Mouse (Mus musculus) kidney, embryonic 14.5 days (tissue): Measurements from ENCODE around the gene Dyrk3. TPM values are rescaled to one million over a fixed set of nuclear protein-coding genes. Genes with fewer than 3 reads are reported as not detected.

Source experiments
- ATAC-seq: fragments of 200-750 bp; cut with Nextera tagmentation; 2 replicates; pipeline ENCODE4 v1.8.0; 2017; ENCODE audit warnings: moderate number of reproducible peaks, mild to moderate bottlenecking, moderate TSS enrichment, moderate library complexity; ENCODE audit not compliant: low FRiP score, low TSS enrichment
- H3K27ac ChIP-seq: fragments of 300-500 bp; sonication (generic); 2 replicates; pipeline ENCODE4 v1.5.1; 2014; ENCODE audit warnings: low read depth, mild to moderate bottlenecking, low read length, moderate library complexity, mixed read lengths
- H3K27me3 ChIP-seq: fragments of 300-500 bp; sonication (generic); 2 replicates; pipeline ENCODE4 v1.6.1; 2014; ENCODE audit warnings: mild to moderate bottlenecking, low read length; ENCODE audit not compliant: control insufficient read depth, insufficient read depth
- H3K36me3 ChIP-seq: fragments of 300-500 bp; sonication (generic); 2 replicates; pipeline ENCODE4 v1.6.1; 2014; ENCODE audit warnings: low read length, mixed read lengths; ENCODE audit not compliant: control insufficient read depth, insufficient read depth
- H3K4me1 ChIP-seq: fragments of 300-500 bp; sonication (generic); 2 replicates; pipeline ENCODE4 v1.6.1; 2014; ENCODE audit warnings: low read length, mixed read lengths; ENCODE audit not compliant: control insufficient read depth, insufficient read depth
- H3K4me2 ChIP-seq: fragments of 300-500 bp; sonication (generic); replicated peaks from 2 replicates; pipeline ENCODE4 v1.6.1; 2014; ENCODE audit warnings: low read depth, mild to moderate bottlenecking, low read length
- H3K4me3 ChIP-seq: fragments of 300-500 bp; sonication (generic); 2 replicates; pipeline ENCODE4 v1.5.1; 2014; ENCODE audit warnings: mild to moderate bottlenecking, low read length
- H3K9ac ChIP-seq: fragments of 300-500 bp; sonication (generic); 2 replicates; pipeline ENCODE4 v1.6.1; 2014; ENCODE audit warnings: low read depth, mild to moderate bottlenecking, low read length, moderate library complexity
- H3K9me3 ChIP-seq: fragments of 300-500 bp; sonication (generic); 2 replicates; pipeline ENCODE4 v1.6.1; 2016; ENCODE audit warnings: low read length; ENCODE audit not compliant: control insufficient read depth
- WGBS: fragments of 180-500 bp; shearing (Covaris S2); extraction: QIAGEN DNeasy Blood & Tissue Kit; methylation state at CpG from one replicate; pipeline ENCODE4 v1.1.7; 2014; 5-methylcytosine and 5-hydroxymethylcytosine counted together
- polyA plus RNA-seq: library from polyadenylated mRNA; unstranded; fragments of >200 nt; fragmentation: Nextera tagmentation; extraction: Ambion mirVana; gene quantifications from 2 replicates; pipeline ENCODE4 v1.2.1, GENCODE M21; 2014

Dyrk3 gene
- polyA plus RNA-seq: 6.0 and 6.3 TPM in 2 replicates

DNA sequence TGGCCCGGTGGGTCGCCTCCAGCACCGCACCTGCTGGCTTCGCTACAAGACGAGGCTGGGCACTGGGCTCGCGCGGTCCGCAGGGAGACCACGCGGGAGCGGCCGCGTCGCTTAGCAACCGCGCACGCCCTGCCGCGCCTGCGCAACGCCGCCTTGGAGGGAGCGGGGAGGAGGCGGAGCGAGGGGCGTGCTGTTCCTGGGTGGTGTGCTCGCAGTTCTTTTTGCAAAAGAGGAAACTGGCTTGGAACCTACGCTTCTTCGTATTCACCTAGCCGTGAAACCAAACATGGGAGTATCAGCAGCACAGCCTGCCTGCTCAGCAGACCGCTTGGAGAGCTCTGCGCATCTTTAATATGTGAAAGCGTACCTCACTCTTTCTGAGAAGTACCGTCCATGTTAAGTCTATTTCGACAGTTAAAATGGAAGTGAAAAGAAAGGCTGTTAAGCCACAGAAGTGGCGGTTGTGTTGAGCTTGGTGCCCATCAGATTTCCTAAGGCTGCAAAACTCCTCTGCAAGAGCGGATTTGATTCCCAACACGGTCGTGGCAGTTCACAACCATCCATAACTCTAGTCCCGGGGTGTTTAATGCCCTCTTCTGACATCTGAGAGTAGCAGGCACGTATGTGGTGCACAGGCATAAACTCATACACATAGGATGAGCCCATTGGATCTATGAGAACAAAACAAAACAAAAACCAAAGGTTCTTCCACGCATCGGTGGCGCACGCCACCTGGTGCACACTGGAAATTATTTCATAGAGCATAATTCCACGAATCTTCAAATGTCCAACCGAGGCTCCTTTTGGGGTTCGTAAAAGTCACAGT is at the start of gene Dyrk3:
Dyrk3 (minus strand) TSS at position 150 of the 826 bp plus-strand sequence.
- 4% methylated on average over 49 of the region's 49 CpGs for WGBS
- no peaks in the 10 kb centered on the region for H3K4me1 ChIP-seq
- H3K4me2 ChIP-seq: peak within 1 kb of the TSS; percentile 91
- H3K9ac ChIP-seq: peak within 1 kb of the TSS; percentile 79
- H3K9me3 ChIP-seq: no peaks in the 10 kb centered on the region
- H3K27ac ChIP-seq: peak within 1 kb of the TSS; percentile 94
- H3K4me3 ChIP-seq: peak within 1 kb of the TSS; percentile 83
- H3K36me3 ChIP-seq: no peaks in the 10 kb centered on the region; the same call in 1 of the 2 replicates
- ATAC-seq: peak; percentile 98
- no peaks in the 10 kb centered on the region for H3K27me3 ChIP-seq

DNA sequence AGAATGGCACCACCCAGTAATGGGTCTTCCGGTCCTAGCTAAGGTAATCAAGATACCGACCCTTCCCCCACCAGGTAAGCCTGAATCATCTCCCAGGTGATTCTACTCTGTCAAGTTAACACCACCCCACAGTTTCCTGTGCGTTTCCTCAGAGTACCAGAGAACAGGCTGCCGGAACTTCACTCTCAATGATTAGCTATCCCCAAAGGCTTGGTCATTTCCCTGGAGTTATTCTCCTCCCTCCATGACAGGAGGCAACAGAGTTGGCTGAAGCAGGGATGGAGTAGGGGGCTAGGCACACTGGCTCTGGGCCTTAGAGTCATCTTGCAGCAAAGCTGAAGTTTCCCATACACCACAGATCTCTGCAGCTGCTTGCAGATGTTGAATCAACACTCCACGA is 49.7 kb upstream of the Dyrk3 start:
- no peaks in the 10 kb centered on the region for H3K36me3 ChIP-seq
- H3K9ac ChIP-seq: no peak overlapping the region
- no peaks in the 10 kb centered on the region for H3K4me1 ChIP-seq
- no peaks in the 10 kb centered on the region for H3K27me3 ChIP-seq
- no peak overlapping the region for H3K4me2 ChIP-seq
- no peak for ATAC-seq
- H3K27ac ChIP-seq: no peak overlapping the region
- no peak overlapping the region for H3K4me3 ChIP-seq
- H3K9me3 ChIP-seq: no peaks in the 10 kb centered on the region
- 81% methylated on average over 5 of the region's 5 CpGs for WGBS

DNA sequence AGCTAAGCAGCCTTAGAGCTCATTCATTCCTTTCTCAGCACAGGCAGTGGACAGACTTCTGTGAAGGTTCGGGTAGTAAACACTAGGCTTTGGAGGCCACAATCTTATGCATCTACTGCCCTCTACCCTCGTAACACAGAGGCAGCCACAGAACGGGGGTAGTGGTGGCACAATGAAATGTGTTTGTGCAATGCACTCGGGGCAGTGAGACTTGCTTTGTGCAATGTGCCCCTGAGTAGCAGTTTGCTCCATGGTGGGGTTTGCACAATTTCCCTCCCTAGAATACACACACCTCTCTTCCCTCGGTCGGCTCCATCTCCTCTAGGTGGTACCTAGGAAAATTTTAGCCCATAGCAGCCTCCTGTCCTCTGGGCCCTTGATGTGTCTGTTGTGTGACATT is 48.9 kb upstream of the Dyrk3 start:
- no peak for ATAC-seq
- 79% methylated on average over 6 of the region's 6 CpGs for WGBS
- Histone ChIP-seq H3K4me3 (no peak overlapping the region), H3K9me3 (no peaks in the 10 kb centered on the region), H3K27me3 (no peaks in the 10 kb centered on the region), H3K9ac (no peak overlapping the region), H3K36me3 (no peaks in the 10 kb centered on the region), H3K4me2 (no peak overlapping the region), H3K27ac (no peak overlapping the region), H3K4me1 (no peaks in the 10 kb centered on the region)

DNA sequence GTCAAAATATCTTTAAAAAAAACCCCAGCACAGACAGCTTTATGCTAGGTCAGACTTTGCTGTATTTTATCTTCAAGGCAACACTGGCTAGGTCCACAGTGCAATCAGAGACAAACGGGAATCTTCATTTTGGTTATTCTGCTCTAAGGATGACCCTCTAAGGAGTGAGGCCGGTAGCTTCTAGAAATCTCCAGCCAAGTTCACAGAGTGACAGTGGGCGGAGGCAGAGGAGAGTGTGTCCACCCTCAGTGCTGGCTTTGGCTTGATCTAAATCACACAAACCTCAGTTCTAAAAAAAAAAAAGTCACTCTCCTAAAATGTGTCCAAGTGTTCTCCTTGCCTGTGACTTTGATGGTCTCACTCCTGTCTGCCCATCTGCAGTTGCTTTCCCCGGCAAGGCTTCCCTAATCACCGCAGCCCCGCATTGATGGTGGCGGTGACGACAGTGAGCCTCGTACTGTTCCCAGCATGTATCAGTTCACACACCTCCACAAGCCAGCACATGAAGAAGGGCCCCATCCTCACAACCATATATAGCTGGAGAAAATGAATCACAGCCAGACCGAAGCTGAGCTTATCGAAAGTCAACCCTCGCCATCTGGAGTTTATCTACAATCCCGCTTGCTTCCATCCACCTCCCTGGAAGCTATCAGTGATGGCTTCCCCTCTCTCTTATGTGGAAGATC is 47.8 kb upstream of the Dyrk3 start:
- WGBS: 86% methylated on average over 13 of the region's 13 CpGs
- H3K9me3 ChIP-seq: no peaks in the 10 kb centered on the region
- no peaks in the 10 kb centered on the region for H3K4me1 ChIP-seq
- H3K9ac ChIP-seq: no peak overlapping the region
- H3K36me3 ChIP-seq: no peaks in the 10 kb centered on the region
- no peak overlapping the region for H3K27ac ChIP-seq
- H3K27me3 ChIP-seq: no peaks in the 10 kb centered on the region
- no peak for ATAC-seq
- H3K4me3 ChIP-seq: no peak overlapping the region
- no peak overlapping the region for H3K4me2 ChIP-seq

DNA sequence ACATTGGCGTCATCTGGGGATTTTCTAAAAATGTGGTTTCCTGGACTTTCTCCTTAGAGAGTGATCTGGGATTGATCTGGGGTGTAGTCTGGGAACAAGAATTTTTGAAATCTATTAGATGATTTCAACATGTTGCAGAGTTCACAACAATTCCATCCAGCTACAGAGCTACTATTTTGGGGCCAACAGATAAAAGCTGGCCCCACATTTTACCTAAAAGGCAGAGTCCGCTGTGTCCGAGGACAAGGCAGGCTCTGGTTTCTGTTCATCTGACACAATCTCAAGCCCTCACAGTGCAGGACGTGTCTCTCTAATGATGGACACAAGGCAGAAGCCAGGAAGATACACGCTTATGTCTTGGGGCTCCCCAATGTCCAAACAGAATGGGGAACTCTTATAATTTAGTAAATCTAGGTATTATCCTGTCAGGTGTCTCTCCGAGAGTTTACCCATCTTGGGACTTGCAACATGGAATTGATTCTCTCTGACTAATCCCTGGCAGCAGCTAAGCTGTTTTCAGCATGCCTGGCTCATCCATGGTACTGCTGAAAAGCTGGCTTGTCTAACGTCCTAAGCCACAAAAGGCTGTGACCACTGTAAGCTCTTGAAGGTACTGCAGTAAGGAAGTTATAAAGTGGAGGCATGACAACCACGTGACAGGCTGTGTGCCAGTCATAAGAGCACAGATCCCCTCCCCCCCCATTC is 47.0 kb upstream of the Dyrk3 start:
- Histone ChIP-seq H3K4me1 (no peaks in the 10 kb centered on the region), H3K9me3 (no peaks in the 10 kb centered on the region), H3K36me3 (no peaks in the 10 kb centered on the region; the same call in 1 of the 2 replicates), H3K27me3 (no peaks in the 10 kb centered on the region), H3K27ac (no peak overlapping the region), H3K4me3 (no peak overlapping the region), H3K9ac (no peak overlapping the region), H3K4me2 (no peak overlapping the region)
- ATAC-seq: no peak
- WGBS: 82% methylated on average over 8 of the region's 8 CpGs

DNA sequence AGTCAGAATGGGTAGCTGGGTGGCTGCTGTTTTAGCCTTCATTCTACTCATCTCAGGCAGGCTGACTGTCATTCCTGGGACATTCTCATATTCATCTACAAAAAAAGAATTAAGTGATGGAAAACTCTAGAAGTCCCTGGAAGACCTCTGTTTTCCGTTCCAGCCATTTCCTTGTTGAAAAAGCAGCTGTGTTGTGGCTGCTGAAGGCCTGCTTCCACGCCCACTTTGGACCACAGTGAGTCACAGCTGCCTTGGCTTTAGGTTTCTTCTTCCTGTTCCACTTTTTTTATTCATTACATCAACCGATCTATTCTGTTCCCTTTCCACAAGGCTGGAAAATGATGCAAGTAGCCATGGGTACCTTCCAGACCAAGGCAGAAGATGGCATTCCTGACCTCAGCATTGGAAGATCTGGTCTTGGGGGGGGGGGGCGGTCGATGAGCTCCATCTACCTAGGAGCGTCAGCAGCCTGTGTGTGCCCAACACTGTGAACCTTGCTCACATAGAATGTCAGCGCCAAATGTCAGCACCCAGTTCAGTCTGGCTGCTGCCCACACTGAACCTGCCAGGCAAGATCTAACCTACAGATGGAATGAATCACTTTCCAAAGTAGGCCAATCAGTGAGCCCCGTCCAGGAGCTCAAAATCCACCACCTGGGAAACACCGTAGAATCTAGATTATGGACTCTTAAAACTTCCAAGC is 46.3 kb upstream of the Dyrk3 start:
- WGBS: 81% methylated on average over 9 of the region's 9 CpGs
- H3K9me3 ChIP-seq: no peaks in the 10 kb centered on the region
- ATAC-seq: no peak
- peaks cover 7% of the 10 kb centered on the region; the same call in 1 of the 2 replicates for H3K36me3 ChIP-seq
- no peak overlapping the region for H3K9ac ChIP-seq
- H3K4me2 ChIP-seq: no peak overlapping the region
- H3K27me3 ChIP-seq: no peaks in the 10 kb centered on the region
- no peak overlapping the region for H3K27ac ChIP-seq
- no peaks in the 10 kb centered on the region for H3K4me1 ChIP-seq
- H3K4me3 ChIP-seq: no peak overlapping the region

DNA sequence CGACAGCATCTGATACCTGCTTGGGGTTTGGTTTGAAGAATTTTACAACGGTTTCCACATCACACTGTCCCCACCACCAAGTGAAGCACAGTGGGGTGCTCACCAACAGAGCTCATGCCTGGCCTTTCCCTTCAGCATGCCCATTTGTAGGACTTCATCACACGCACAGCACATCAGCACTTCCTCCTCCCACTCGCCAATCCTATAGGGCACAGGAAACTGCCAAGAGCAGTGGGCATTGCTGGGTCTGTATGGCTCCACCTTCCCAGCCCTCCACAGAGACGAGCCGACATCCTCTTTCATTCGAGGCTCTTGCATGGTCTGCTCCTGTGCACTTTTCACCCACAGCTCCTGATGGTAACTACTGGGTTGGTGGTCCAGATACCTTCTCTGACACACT is 45.1 kb upstream of the Dyrk3 start:
- WGBS: 87% methylated on average over 7 of the region's 7 CpGs
- Histone ChIP-seq H3K9ac (no peak overlapping the region), H3K4me3 (no peak overlapping the region), H3K4me2 (no peak overlapping the region), H3K27ac (no peak overlapping the region), H3K36me3 (peaks cover 12% of the 10 kb centered on the region), H3K27me3 (no peaks in the 10 kb centered on the region), H3K4me1 (no peaks in the 10 kb centered on the region), H3K9me3 (no peaks in the 10 kb centered on the region)
- no peak for ATAC-seq

DNA sequence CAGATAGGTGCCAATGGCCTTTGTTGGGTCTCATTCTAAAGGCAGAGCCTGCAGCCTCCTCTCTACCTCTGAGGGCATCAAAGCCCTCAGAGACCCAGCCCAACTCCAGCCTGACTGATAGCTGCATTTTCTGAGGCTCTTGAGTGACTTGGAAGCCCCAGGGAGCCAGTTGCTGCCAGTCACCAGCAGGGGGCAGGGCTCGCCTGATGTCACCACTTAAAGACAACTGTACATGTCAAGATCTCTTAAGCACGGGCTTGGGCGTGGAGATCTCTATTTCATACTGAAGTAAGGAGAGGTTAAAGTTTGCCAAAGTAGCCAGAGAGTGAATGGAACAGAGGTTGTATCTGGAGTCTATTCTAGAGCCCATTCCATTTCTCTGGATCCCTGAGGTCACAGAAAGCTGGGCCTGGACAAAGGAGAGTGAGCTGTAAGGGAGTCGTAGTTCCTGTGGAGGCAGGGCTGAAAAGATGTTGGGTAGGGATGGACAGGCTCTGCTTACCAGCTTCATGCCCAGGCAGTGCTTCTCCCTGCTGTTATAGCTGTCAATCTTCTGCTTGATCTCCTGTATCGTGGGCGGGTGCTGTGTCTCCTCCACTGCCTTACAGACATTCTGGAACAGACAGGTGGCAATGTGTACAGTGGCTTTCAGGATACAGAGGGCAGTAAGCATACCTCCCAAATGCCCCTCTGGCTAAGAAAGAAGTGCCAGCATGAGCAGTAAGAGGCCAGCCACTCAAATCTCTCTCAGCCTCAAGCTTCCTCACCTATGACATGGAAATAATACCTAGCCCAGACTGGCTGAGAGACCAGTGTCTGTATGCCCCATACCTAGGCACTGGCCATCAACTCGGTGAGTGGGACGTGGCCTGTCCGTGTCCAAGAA is 43.7 kb upstream of the Dyrk3 start:
- Histone ChIP-seq H3K4me1 (no peaks in the 10 kb centered on the region), H3K9ac (no peak overlapping the region), H3K4me2 (no peak overlapping the region), H3K36me3 (peaks cover 21% of the 10 kb centered on the region), H3K9me3 (no peaks in the 10 kb centered on the region), H3K27me3 (no peaks in the 10 kb centered on the region), H3K4me3 (no peak overlapping the region), H3K27ac (no peak overlapping the region)
- peak; percentile 65 for ATAC-seq
- WGBS: 62% methylated on average over 9 of the region's 9 CpGs
